Mouse (Mus musculus) ES-E14 (cell line): ENCODE measurements around the gene H2-Aa.

Source experiments
- CHD2 ChIP-seq: IDR thresholded peaks from 2 replicates; pipeline ENCODE4 v1.6.1; 2014; ENCODE audit warnings: mild to moderate bottlenecking, low read depth, low read length, inconsistent platforms
- MAFK ChIP-seq: IDR thresholded peaks from 2 replicates; pipeline ENCODE4 v1.6.1; 2014; ENCODE audit warnings: mild to moderate bottlenecking, low read depth, low read length, inconsistent platforms; ENCODE audit not compliant: insufficient read depth
- ZC3H11A ChIP-seq: IDR thresholded peaks from 2 replicates; pipeline ENCODE4 v1.6.1; 2012; ENCODE audit warnings: low read depth, mild to moderate bottlenecking, inconsistent platforms, low read length, borderline replicate concordance
- ZNF384 ChIP-seq: IDR thresholded peaks from 2 replicates; pipeline ENCODE4 v1.6.1; 2012; ENCODE audit warnings: low read depth, low read length, inconsistent platforms

DNA sequence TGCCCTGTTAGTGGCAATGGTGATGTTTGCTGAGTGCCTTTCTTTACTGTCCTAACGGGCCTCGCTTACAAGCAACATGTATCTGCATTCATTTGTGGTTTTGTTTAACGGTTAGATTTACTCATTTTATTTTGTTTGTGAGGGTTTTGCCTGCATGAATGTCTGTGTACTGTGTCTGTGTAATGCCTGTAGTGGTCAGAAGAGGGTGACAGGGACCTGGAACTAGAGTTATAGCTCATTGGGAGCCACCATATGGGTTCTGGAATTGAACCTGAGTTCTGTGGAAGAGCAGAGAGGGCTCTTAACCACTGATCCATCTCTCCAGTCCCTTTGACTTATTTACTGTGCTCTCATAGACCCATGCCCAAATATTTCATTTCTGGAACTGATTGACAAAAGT is 40.6 kb downstream of the H2-Aa start:
- TF ChIP-seq ZNF384 (no peak), CHD2 (no peak), MAFK (no peak), ZC3H11A (no peak)
